Mouse (Mus musculus) liver, adult 2 months (tissue): ENCODE measurements around the gene Pknox2.

Experiments used
- CTCF ChIP-seq: fragments of 200-500 bp; IDR thresholded peaks from 2 replicates; pipeline ENCODE4 v1.5.1; 2011; ENCODE audit warnings: low read depth, low read length, control low read depth
- POLR2A ChIP-seq: fragments of 200-500 bp; IDR thresholded peaks from 2 replicates; pipeline ENCODE4 v1.6.1; 2011; ENCODE audit warnings: low read length, control low read depth; ENCODE audit not compliant: insufficient read depth; ENCODE audit errors: extremely low read depth

GRCm38 (mm10) chr9:37099595-37099994, 47.6 kb downstream of the Pknox2 start:
- TF ChIP-seq POLR2A = no peak
- no peak for TF ChIP-seq CTCF
